Mouse (Mus musculus): Measurements from ENCODE around the gene Adgrd1.
A peak's percentile ranks its signal among the peaks of the same experiment; 100 is the strongest.

The Adgrd1 gene

DNA sequence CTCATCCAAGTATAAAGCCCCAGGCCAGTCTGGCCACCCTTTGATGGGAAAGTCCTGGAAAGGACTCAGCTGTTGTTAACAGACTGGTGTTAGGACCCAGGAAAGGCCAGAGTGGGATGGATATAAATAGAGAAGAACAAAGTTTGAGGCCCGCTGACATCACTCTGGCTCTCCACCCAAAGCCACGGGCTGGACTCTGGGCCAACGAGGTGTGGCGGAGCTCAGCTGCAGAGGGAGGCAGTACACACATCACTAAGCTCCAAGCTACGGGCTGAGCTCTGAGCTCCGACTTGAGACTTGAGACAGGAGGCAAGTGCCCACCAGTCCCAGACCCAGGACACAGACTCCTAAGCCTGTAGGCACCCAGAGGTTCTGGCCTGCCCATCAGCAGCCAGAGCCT, at the start of gene Adgrd1:
TSS of gene Adgrd1 (plus strand) at position 240 of the 400 bp plus-strand sequence.
- Histone ChIP-seq H3K4me3 (replicated peaks; ENCODE audit: low read length) (no peak within 1 kb of the TSS), H3K27me3 (ENCODE audit: insufficient read depth, low read length) (peaks cover 6% of the 10 kb centered on the region; the same call in 1 of the 2 replicates), H3K36me3 (ENCODE audit: insufficient read depth, low read length) (no peaks in the 10 kb centered on the region), H3K4me1 (replicated peaks; ENCODE audit: low read depth, low read length) (peaks cover 13% of the 10 kb centered on the region), H3K9me3 (ENCODE audit: low read length) (peaks cover 11% of the 10 kb centered on the region)
- TF ChIP-seq POU5F1 (IDR thresholded peaks at IDR 0.05; ENCODE audit: borderline replicate concordance, low read length) (no peak), CTCF (conservative IDR thresholded peaks at IDR 0.05; ENCODE audit: low read length) (no peak), NANOG (IDR thresholded peaks at IDR 0.05; ENCODE audit: borderline replicate concordance, low read length) (no peak)

DNA sequence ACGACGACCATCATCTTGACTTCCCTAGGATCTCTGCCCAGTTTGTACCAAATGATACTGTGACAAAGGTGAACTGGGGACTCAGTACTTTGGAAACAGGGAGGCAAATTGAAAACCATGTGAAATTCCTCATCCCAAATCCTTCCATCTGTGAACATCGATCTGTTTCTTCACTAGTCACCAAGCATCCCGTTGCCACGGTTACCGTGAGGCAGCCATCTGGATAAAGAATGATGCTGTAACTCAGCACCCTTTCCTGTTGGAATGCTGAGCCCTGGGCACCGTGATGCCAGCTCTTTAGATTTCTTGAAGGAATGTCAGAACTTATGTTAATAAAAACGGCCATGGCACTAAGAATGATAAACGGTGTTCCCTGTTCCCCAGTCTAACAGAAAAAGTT, 47.2 kb upstream of the Adgrd1 start:
- H3K4me1 ChIP-seq (replicated peaks; ENCODE audit: low read depth, low read length), result peaks cover 11% of the 10 kb centered on the region
- no peak overlapping the region for H3K4me3 ChIP-seq (replicated peaks; ENCODE audit: low read length)
- H3K36me3 ChIP-seq (ENCODE audit: insufficient read depth, low read length), result no peaks in the 10 kb centered on the region
- no peaks in the 10 kb centered on the region for H3K9me3 ChIP-seq (ENCODE audit: low read length)
- H3K27me3 ChIP-seq (ENCODE audit: insufficient read depth, low read length), result peaks cover 13% of the 10 kb centered on the region
- no peak for TF ChIP-seq POU5F1 (IDR thresholded peaks at IDR 0.05; ENCODE audit: borderline replicate concordance, low read length)
- no peak for TF ChIP-seq NANOG (IDR thresholded peaks at IDR 0.05; ENCODE audit: borderline replicate concordance, low read length)
- TF ChIP-seq CTCF (conservative IDR thresholded peaks at IDR 0.05; ENCODE audit: low read length), result no peak

DNA sequence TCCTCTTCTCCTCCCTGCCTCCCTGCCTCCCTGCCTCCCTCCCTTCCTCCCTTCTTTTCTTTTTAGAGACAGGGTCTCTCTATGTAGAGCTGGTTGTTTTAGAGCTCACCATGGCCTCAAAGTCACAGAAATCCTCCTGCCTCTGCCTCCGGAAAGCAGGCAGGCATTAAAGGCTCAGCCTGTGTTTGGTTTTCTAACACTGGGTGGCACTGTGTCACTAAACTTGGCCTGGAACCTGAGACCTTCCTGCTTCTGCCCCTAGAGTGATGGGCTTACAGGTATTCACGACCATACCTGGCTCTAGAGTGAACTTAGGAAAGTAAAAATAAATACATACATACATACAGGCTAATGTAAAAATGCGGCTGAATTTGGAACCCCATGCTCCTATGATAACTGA, 44.6 kb upstream of the Adgrd1 start:
- H3K36me3 ChIP-seq (ENCODE audit: insufficient read depth, low read length), result no peaks in the 10 kb centered on the region
- peaks cover 11% of the 10 kb centered on the region for H3K4me1 ChIP-seq (replicated peaks; ENCODE audit: low read depth, low read length)
- H3K9me3 ChIP-seq (ENCODE audit: low read length), result no peaks in the 10 kb centered on the region
- TF ChIP-seq POU5F1 (IDR thresholded peaks at IDR 0.05; ENCODE audit: borderline replicate concordance, low read length) (no peak), CTCF (conservative IDR thresholded peaks at IDR 0.05; ENCODE audit: low read length) (peak; percentile 40)
- no peak overlapping the region for H3K4me3 ChIP-seq (replicated peaks; ENCODE audit: low read length)
- H3K27me3 ChIP-seq (ENCODE audit: insufficient read depth, low read length), result peaks cover 8% of the 10 kb centered on the region; the same call in 1 of the 2 replicates

DNA sequence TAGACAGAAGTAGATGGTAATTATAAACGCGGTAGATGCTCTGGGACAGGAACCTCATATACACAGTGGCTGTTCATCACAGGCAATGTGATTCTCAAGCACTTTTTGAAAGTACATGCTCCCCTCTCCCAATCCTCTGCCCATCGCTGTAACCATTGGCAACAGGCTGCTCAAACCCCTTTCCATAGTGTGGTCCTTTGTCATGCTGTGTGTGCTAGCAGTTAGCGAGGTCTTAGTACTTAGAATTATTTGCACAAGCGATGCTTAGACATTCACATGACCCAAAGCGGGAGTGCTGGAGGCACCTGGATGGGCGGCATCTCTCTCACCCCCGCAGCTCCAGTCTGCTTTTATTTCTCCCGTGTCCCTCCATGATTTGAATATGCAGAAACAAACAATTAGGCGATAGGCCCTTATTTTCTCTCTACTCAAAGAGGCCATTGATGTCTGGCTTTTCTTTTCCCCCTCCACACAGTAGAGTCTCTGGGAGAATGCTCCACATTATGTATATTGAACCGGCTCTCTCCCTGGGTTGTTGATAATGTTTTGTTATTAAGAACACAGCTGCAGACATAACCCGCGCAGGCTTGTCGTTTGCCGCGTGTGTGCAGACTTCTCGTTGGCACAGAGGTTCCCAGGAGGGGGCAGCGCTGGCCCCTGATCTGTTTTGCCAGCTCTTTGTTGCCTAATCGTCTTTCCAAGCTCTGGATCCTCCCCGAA, 43.8 kb upstream of the Adgrd1 start:
- Histone ChIP-seq H3K4me3 (replicated peaks; ENCODE audit: low read length) (no peak overlapping the region), H3K4me1 (replicated peaks; ENCODE audit: low read depth, low read length) (peaks cover 15% of the 10 kb centered on the region), H3K27me3 (ENCODE audit: insufficient read depth, low read length) (peaks cover 11% of the 10 kb centered on the region; the same call in 1 of the 2 replicates), H3K36me3 (ENCODE audit: insufficient read depth, low read length) (no peaks in the 10 kb centered on the region), H3K9me3 (ENCODE audit: low read length) (no peaks in the 10 kb centered on the region)
- no peak for TF ChIP-seq NANOG (IDR thresholded peaks at IDR 0.05; ENCODE audit: borderline replicate concordance, low read length)
- no peak for TF ChIP-seq POU5F1 (IDR thresholded peaks at IDR 0.05; ENCODE audit: borderline replicate concordance, low read length)

DNA sequence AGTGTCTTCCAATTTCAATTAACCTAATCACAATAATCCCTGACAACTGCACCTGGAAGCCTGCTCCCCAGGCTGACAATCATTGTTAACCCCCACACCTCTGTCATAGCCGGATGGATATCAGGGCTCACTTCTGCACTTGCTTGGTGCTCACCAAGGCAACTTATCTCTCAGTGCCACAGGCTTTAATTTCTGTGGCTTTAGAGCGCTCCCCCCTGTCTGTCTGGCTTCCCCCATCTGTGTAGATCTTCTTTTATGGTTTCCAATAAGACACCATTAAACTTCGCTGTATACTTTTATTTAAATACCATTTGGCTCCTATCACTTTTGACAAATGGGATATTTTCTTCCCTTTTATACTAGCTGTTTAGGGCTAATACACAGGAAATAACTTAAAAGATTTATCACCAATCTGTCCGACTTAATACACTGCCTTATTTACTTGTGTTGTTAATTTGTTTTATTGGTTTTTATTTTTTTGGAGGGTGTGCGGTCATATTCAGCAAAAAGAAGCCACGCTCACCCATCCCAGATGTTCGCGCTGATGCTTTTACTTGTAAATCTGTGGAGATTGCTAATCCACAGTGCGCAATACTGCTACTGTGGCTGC, 41.8 kb upstream of the Adgrd1 start:
- Histone ChIP-seq H3K36me3 (ENCODE audit: insufficient read depth, low read length) (no peaks in the 10 kb centered on the region), H3K4me3 (replicated peaks; ENCODE audit: low read length) (no peak overlapping the region), H3K4me1 (replicated peaks; ENCODE audit: low read depth, low read length) (peaks cover 23% of the 10 kb centered on the region), H3K27me3 (ENCODE audit: insufficient read depth, low read length) (peaks cover 10% of the 10 kb centered on the region; the same call in 1 of the 2 replicates), H3K9me3 (ENCODE audit: low read length) (peaks cover 5% of the 10 kb centered on the region; the same call in 1 of the 2 replicates)
- no peak for TF ChIP-seq NANOG (IDR thresholded peaks at IDR 0.05; ENCODE audit: borderline replicate concordance, low read length)
- no peak for TF ChIP-seq POU5F1 (IDR thresholded peaks at IDR 0.05; ENCODE audit: borderline replicate concordance, low read length)
- no peak for TF ChIP-seq CTCF (conservative IDR thresholded peaks at IDR 0.05; ENCODE audit: low read length)

DNA sequence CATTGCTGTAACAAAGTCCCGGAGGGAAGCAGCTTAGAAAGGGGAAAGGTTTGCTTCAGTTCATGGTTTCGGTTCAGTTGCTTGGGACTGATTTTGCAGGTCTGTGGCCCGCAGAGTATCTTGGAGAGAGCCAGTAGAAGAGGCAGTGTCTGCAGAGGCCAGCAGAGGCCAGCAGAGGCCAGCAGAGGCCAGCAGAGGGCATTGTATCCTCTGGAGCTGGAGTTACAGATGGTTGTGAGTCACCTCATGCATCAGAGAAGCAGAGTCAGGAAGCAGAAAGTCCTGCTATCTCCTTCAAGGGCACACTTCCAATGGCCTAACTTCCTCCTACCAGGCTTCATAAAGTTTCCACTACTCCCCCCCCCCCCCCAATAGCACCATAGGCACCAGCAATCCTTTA, 37.4 kb upstream of the Adgrd1 start:
- Histone ChIP-seq H3K36me3 (ENCODE audit: insufficient read depth, low read length) (no peaks in the 10 kb centered on the region), H3K4me3 (replicated peaks; ENCODE audit: low read length) (no peak overlapping the region), H3K27me3 (ENCODE audit: insufficient read depth, low read length) (peaks cover 33% of the 10 kb centered on the region), H3K9me3 (ENCODE audit: low read length) (peaks cover 5% of the 10 kb centered on the region; the same call in 1 of the 2 replicates), H3K4me1 (replicated peaks; ENCODE audit: low read depth, low read length) (peaks cover 24% of the 10 kb centered on the region)
- TF ChIP-seq POU5F1 (IDR thresholded peaks at IDR 0.05; ENCODE audit: borderline replicate concordance, low read length), result no peak
- peak; percentile 23 for TF ChIP-seq CTCF (conservative IDR thresholded peaks at IDR 0.05; ENCODE audit: low read length)

DNA sequence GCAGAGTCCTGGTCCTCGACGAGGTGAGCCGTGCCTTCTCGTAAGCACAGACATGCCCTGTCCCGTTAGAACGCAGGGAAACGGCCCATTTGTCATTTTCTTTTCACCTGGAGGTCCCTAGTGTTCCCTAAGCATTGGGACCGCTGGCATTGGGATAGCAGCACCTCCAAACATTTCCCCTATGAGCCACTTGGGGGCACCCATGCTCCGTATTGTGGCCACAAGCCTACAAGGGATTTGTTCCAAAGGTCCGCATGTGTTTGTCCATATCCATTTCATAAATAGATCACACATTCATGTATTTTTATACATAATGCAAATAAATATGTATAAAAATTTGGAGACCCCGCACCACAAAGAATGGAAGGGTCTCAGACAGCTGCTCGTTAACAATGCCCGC, 35.0 kb upstream of the Adgrd1 start:
- H3K4me1 ChIP-seq (replicated peaks; ENCODE audit: low read depth, low read length), result peaks cover 45% of the 10 kb centered on the region
- peaks cover 33% of the 10 kb centered on the region for H3K27me3 ChIP-seq (ENCODE audit: insufficient read depth, low read length)
- H3K9me3 ChIP-seq (ENCODE audit: low read length), result peaks cover 5% of the 10 kb centered on the region; the same call in 1 of the 2 replicates
- TF ChIP-seq CTCF (conservative IDR thresholded peaks at IDR 0.05; ENCODE audit: low read length) (peak; percentile 81), POU5F1 (IDR thresholded peaks at IDR 0.05; ENCODE audit: borderline replicate concordance, low read length) (no peak)
- H3K4me3 ChIP-seq (replicated peaks; ENCODE audit: low read length), result no peak overlapping the region
- no peaks in the 10 kb centered on the region for H3K36me3 ChIP-seq (ENCODE audit: insufficient read depth, low read length)

DNA sequence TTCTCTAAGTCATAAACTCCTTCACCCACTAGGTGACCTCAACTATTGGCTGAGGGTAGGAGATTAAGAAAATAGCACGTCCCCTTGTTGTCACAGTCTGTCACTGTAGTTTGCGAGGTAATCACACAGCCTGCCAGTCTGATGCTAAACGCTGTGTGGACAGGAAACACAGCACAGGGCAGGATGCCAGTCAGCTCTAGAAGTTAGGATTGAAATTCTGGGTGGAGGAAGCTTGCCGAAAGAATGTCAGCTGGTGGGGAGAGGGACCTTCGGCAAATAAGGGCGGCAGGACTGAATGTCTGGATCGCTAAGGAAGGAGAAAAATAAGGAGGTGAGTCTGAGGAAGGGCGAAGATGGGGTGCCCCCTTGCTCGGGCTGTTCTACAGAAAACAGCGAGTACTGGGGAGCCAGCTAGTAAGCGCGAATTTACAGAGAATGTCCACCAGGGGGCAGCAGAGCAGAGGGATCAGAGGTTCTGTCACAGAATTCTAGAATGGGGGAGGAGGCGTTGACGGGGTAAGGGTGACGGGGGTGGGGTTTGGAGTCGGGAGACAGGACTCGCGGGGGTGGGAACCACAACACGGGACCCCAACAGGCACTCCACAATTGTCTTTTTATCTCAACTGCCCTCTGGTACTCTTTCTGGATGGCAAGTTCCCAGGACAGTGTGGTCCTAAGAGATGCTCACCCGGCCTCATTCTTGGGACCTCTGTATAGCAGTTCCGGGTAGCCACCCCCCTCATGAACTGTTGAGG, 33.3 kb upstream of the Adgrd1 start:
- H3K4me3 ChIP-seq (replicated peaks; ENCODE audit: low read length), result peak overlapping the region; percentile 59
- H3K27me3 ChIP-seq (ENCODE audit: insufficient read depth, low read length), result peaks cover 29% of the 10 kb centered on the region
- H3K4me1 ChIP-seq (replicated peaks; ENCODE audit: low read depth, low read length), result peaks cover 52% of the 10 kb centered on the region
- peaks cover 5% of the 10 kb centered on the region; the same call in 1 of the 2 replicates for H3K9me3 ChIP-seq (ENCODE audit: low read length)
- TF ChIP-seq POU5F1 (IDR thresholded peaks at IDR 0.05; ENCODE audit: borderline replicate concordance, low read length) (no peak), CTCF (conservative IDR thresholded peaks at IDR 0.05; ENCODE audit: low read length) (peak; percentile 64), NANOG (IDR thresholded peaks at IDR 0.05; ENCODE audit: borderline replicate concordance, low read length) (no peak)
- no peaks in the 10 kb centered on the region for H3K36me3 ChIP-seq (ENCODE audit: insufficient read depth, low read length)

Measured in E14TG2a.4 (cell line).